Mouse (Mus musculus) thymus, adult 2 months (tissue): ENCODE results near the gene Fgfr2.

Experiments used
- CTCF ChIP-seq: fragments of 200-500 bp; IDR thresholded peaks from 2 replicates; pipeline ENCODE4 v1.5.1; 2012; ENCODE audit warnings: mild to moderate bottlenecking, control low read depth, low read length, moderate library complexity, borderline replicate concordance; ENCODE audit not compliant: control insufficient read depth, poor library complexity, insufficient read depth; ENCODE audit errors: extremely low read depth
- POLR2A ChIP-seq: fragments of 200-500 bp; IDR thresholded peaks from 2 replicates; pipeline ENCODE4 v1.6.1; 2012; ENCODE audit warnings: mild to moderate bottlenecking, low read length, control low read depth, moderate library complexity; ENCODE audit not compliant: control insufficient read depth, poor library complexity, insufficient read depth; ENCODE audit errors: extremely low read depth

DNA sequence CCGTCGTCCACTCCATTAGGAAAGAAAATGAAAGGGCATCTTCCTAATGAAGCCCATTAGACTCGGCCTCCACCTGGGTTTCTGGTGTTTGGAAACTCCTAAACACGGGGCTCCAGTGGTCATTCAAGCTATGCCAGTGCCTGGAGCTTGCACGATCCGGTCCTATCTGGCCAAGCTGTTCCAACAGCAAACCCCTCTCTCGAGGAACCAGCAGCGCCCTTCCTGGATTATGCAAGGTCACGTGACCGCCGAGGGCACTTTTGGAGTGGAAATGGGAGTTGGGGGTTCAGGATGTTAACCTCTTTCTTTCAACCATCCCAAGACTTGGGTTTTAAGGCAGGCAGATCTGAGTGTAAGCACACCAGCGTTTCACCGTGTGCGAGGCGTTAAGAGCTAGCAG is 7.3 kb downstream of the Fgfr2 start:
- TF ChIP-seq POLR2A (no peak), CTCF (no peak)
